Mouse (Mus musculus): ENCODE data around the gene Gm13762.
"Not testable (repeated sequence)": the region's sequence is repeated elsewhere in the genome, so short reads cannot be mapped to it uniquely, and the experiment has no call there.

Gm13762 gene

GRCm38 (mm10) chr2:88980181-88980580 is at the start of gene Gm13762:
TSS of gene Gm13762 (minus strand) at chr2:88980281.
- in situ Hi-C loops (cut with MseI, MboI), result no loop called here

DNA sequence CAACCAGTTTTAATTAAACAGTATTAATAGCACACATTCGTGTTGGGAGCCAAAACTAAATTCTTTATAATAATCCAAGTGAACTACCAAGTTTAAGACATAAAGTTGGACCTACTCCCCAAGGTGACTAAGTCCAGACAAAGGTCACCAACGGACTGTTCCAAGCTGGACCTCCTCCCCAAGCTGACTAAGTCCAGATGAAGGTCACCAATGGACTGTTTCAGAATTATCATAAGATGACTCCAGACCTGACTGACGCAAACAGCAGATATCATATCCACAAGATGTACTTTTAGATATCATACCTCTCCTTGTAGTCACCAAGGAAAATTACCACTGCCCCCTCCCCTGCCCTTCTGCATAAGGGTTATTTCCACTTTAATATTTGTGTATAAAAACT is 41.4 kb upstream of the Gm13762 start:
- in situ Hi-C loops (cut with MseI, MboI), result not testable (repeated sequence)

DNA sequence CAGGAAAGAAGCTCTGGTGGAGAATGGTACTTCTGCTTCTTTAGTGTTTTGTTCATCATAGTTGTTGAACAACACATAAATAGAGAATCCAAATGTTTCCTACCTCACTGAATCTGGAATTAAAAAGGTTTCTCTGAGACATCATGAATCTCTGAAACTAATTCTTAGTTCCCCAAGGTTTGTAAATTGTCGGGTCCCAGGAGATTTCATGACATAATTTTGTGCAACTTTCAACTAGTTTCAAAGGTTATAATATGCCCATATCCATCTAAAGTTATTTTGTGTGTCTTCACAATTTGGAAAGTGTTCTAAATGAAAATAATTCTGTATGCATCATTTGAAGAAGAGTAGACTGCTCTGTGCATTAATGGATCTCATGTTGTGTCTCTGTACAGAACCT is 38.2 kb upstream of the Gm13762 start, which contains the start of gene Olfr1216:
Gene Olfr1216 (minus strand): TSS at position 101 of the 400 bp plus-strand sequence.
- in situ Hi-C loops (cut with MseI, MboI), result no loop called here

DNA sequence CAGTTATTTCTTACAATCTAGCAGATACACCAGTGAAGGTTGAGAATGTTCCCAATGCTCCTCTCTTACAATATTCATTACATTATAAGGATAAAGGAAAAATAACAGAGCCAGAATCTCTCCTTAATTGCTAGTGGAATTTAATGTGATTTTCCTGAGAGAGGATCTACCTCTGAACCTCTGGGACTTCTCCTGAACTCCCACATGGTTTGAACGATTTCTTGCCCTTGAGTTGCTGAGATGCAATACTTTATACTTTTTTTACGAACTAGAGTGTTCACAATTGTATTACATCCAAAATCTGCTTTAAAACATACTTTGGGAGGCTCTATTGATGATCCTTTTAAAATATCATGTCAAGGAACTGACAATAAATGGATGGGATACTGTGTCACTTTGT is 26.8 kb upstream of the Gm13762 start, which contains the start of gene Olfr1215:
Gene Olfr1215 (minus strand): TSS at position 101 of the 400 bp plus-strand sequence.
- in situ Hi-C loops (cut with MseI, MboI), result no loop called here

DNA sequence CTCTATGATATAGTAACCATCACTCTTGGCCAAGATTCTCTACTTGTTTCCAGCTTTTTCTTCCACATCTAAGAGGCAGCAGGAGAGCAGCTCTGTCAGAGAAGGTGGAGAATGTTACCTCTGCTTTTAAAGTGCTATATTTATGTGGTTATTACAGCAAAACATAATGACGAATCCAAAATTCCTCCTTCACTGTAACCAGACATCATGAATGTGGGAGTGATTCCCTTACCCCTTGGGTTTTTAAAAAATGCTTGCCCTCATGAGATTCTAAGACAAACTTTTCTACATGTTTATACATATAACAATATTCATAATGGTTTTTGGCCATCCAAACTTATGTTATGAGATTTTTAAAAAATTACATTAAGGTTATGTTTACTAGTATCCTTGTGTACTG is 12.5 kb upstream of the Gm13762 start, which contains the start of gene Olfr1214:
Gene Olfr1214 (minus strand): TSS at position 101 of the 400 bp plus-strand sequence.
- in situ Hi-C loops (cut with MseI, MboI), result no loop called here

DNA sequence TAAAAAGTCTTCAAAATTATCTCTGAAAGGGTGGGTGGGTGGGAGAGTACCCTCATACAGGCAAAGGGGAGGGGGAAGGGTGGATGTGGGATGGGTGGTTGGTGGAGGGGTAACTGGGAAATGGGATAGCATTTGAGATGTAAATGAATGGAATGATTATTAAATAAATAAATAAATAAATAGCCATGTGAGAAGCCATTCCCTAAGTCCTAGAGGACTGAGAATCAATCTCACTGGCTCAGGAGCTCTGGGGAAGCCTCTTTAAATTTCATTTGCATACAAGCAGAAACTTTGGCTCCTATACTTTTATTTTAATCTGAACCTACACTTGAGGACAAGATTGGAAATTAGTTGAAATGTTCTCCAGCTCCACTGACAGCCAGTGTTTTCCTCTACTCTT is 26.4 kb downstream of the Gm13762 start, which contains the start of gene Olfr1212:
Gene Olfr1212 (plus strand): TSS at position 301 of the 400 bp plus-strand sequence.
- in situ Hi-C loops (cut with MseI, MboI), result no loop called here

DNA sequence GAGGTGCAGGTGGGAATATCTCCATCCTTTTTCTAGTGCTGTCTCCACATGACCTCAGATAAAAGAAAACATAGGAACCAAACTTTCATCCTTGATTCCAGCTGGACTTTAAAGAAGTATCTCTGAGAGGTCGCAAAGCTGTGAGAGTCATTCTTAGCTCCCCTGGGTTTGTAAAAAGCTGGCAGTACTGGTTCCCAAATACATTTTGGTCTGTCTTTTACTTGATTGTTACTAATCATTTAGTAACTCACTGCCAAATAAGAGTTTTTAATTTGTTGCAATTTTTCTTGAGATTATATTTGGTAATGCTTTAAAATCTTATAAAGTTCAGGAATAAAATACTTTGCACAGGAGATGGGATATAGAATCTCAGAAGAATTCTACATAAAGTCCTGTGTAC is 42.1 kb downstream of the Gm13762 start, which contains the start of gene Olfr1211:
Gene Olfr1211 (minus strand): TSS at position 101 of the 400 bp plus-strand sequence.
- in situ Hi-C loops (cut with MseI, MboI), result no loop called here

Data from mouse trophoblast stem cell (cell line).